Mouse (Mus musculus) layer of hippocampus, adult 18-20 months (tissue): ENCODE results near the gene Cltc. TPM values are rescaled to one million over a fixed set of nuclear protein-coding genes. Genes with fewer than 3 reads are reported as not detected.

ENCODE experiments used
- DNase-seq, 2 experiments: peaks; one replicate each; pipeline ENCODE4 v3.0.0; 2022; ENCODE audit warnings: low spot score in 2 of 2
- total RNA-seq, 2 experiments: library from RNA; stranded (reverse); gene quantifications; 2 replicates each; pipeline ENCODE4 v1.2.3; 2021

Cltc gene
- total RNA-seq, 2 experiments from 2014 or later: 434 to 477 TPM

DNA sequence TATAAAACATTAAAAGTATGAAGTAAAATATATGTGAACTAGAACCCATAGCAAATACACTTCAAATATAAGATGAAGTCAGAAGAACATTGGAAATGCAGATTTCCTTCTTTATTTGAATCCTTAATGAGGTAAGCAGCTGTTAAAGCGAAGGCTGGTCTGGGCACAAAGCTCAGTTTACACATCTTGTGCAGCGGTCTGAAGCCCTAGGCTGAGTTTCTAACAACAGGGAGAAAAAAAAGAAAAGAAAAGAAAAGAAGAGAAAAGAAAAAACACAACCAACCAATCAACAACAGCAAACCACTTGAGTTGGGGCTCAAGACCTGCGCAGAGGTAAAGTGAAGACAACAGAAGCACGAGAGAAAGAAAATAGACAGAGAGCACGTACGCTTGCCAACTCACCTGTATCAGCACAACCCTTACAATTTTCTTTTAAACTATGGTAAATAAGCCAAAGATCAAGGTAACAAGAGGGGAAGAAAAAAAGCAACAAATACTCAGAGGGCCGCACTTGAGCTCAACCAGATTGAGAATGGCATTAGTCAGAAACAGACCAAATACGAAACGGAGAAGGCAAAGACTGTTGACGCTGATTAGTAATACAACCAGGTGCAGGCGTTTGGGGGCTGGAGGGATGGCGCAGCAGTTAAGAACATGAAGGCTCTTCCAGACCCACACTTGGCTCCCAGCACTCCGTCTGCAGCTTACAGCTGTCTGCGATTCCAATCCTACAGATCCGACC lies 109.5 kb downstream of the Cltc start:
- peak in 1 of 2 experiments; percentile 8 for DNase-seq

DNA sequence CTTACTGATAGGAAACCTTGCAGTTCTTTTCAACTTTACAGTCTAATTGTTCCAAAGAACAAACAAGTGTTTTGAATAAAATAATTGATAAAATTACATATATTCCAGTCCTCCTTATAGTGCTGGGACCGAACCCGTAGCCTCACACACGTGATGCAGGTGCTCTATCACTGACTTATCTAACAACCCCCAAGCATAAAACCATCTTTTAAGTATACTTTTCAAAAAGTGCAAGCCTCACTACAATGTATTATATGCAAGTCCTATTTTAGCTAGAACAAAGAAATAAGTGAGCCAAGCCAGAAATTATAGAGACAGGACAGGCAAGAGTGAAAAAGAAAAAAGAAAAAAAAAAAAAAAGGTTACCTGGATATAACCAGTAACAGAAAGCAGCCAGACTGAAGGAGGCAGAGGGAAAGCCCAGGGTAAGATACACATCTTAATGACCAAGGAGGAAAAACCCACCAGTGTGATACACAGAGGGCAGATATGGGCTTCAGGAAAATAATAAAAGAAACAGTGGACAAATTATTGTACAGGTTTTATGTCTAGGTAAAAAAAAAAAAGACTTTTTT lies 110.4 kb downstream of the Cltc start:
- DNase-seq: no peak

DNA sequence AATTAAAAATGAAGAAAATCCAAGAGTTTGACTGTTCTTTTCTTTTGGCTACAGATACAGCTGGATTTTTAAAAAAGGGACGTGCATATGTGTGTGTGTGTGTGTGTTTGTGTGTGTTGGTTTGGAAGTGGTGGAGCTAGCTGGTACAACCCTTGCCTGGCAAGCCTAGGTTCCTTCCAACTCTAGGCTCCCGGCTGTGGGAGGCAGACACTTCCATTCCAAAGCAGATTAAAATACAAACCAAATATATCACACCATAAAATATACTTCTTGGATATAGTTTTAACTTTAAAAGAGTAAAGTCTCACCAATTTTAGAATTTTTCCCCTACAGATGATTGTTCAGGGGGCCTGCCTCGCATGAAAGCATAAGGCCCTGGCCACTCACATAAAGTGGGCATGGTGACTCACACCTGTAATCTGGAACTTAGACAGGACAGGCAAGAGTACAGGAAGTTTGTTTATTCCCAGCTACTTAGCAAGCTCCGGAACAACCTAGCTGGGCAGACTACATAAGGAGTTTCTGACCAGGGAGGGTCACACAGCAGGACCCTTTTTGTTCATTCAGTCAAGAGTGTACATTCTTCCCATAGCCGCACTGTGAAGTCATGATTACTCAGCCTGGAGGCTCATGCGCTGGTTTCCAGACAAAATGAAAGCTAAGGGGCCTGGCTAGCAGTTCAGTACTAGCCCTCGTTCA lies 111.1 kb downstream of the Cltc start:
- DNase-seq: no peak

DNA sequence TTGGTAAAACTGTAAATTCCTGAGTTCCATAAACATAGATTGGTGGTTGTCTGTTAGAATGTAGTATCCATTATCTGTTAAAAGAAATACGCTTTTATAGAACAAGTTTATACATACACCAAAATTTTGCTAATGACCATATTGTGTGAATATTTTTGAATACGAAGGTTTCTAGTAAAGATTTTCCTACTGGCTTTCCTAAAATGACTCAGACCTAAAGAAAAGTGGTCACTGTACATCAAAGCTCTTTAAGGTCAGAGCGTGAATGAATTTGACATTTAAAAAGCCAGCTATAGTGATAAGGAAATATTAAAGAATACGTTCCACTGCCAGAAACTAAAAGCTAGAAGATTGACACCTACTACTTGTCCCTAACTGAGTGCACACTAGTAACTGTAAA lies 112.8 kb downstream of the Cltc start:
- DNase-seq: no peak

Other genes starting within 250 kb of the Cltc start
- 10 to 100 TPM; 33.1 to 37.3 TPM for gene Rps6kb1, start 212.8 kb downstream of the Cltc start, total RNA-seq
- 1 to 10 TPM; 5.2 to 6.0 TPM for gene Tubd1, start 212.6 kb downstream of the Cltc start, total RNA-seq
- 100 to 1,000 TPM; 111 to 116 TPM for gene Vmp1, start 73.7 kb downstream of the Cltc start, total RNA-seq
- 10 to 100 TPM in 1 of 2 experiments, 1 to 10 TPM in 1; 10.0 to 10.9 TPM for gene Ptrh2, start 73.6 kb downstream of the Cltc start, total RNA-seq
- 10 to 100 TPM; 25.7 to 28.9 TPM for gene Dhx40, start 50.2 kb upstream of the Cltc start, total RNA-seq
- 10 to 100 TPM; 27.7 to 27.9 TPM for gene Ypel2, start 236.1 kb upstream of the Cltc start, total RNA-seq